Comparison of ENCODE assay signal across 28 mouse cellular contexts in the genomic region with DNA sequence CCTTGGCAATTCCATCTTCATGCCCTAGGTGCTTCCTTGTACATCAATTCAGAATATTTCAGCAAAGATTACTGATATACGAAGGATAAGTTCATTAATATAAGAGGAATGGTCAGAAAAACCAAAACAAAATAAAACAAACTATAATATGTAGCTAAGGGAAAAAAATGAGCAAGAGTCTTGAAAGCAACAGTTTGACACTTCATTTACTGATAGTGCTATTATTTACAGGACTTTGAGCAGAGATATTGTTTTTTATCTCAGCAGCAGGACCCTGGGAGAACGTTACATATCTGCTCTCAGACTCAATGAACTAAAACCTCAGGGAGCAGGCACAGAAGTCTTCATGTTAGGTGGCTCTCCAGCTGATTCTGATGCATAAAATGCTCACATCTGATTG.
"Had no signal": no experiment of that assay in that cellular context is flagged by ENCODE, and none has a peak within 500 bp of the region (broad histone marks: within the 10 kb centered on the region; RNA-seq: fewer than 3 reads in every experiment).

No protein-coding gene starts in this region.

- H3K27ac ChIP-seq: embryonic facial prominence, embryonic 10.5 days; embryonic facial prominence, embryonic 12.5 days; embryonic facial prominence, embryonic 13.5 days; embryonic facial prominence, embryonic 15.5 days; forebrain, embryonic 10.5 days; forebrain, embryonic 12.5 days; forebrain, embryonic 13.5 days; forebrain, embryonic 15.5 days; gastrocnemius, adult 2 months; heart, adult 2 months had no signal

- H3K36me3 ChIP-seq: embryonic facial prominence, embryonic 10.5 days; embryonic facial prominence, embryonic 12.5 days; embryonic facial prominence, embryonic 13.5 days; embryonic facial prominence, embryonic 15.5 days; forebrain, embryonic 10.5 days; forebrain, embryonic 12.5 days; forebrain, embryonic 15.5 days had no signal

- ATAC-seq: forebrain, embryonic 13.5 days; forebrain, embryonic 14.5 days; forebrain, embryonic 15.5 days; forebrain, embryonic 16.5 days; forebrain, postnatal 0 days had no signal

- H3K9me3 ChIP-seq: embryonic facial prominence, embryonic 10.5 days; embryonic facial prominence, embryonic 12.5 days; embryonic facial prominence, embryonic 13.5 days; embryonic facial prominence, embryonic 15.5 days; forebrain, embryonic 10.5 days; forebrain, embryonic 12.5 days; forebrain, embryonic 13.5 days; forebrain, embryonic 15.5 days had no signal

- H3K4me1 ChIP-seq: embryonic facial prominence, embryonic 10.5 days; embryonic facial prominence, embryonic 12.5 days; embryonic facial prominence, embryonic 13.5 days; embryonic facial prominence, embryonic 15.5 days; forebrain, embryonic 10.5 days; forebrain, embryonic 12.5 days; forebrain, embryonic 13.5 days; forebrain, embryonic 15.5 days had no signal

- H3K27me3 ChIP-seq: embryonic facial prominence, embryonic 12.5 days; embryonic facial prominence, embryonic 13.5 days; embryonic facial prominence, embryonic 15.5 days; forebrain, embryonic 12.5 days; forebrain, embryonic 13.5 days; forebrain, embryonic 15.5 days had no signal

- H3K9ac ChIP-seq: embryonic facial prominence, embryonic 12.5 days; embryonic facial prominence, embryonic 13.5 days; embryonic facial prominence, embryonic 15.5 days; forebrain, embryonic 12.5 days; forebrain, embryonic 13.5 days; forebrain, embryonic 15.5 days; forebrain, postnatal 0 days had no signal

- H3K4me3 ChIP-seq: embryonic facial prominence, embryonic 10.5 days; embryonic facial prominence, embryonic 12.5 days; embryonic facial prominence, embryonic 13.5 days; embryonic facial prominence, embryonic 15.5 days; erythroblast, embryonic 14.5 days; forebrain, embryonic 10.5 days; forebrain, embryonic 12.5 days; forebrain, embryonic 13.5 days; forebrain, embryonic 15.5 days; gastrocnemius, adult 2 months; heart, adult 2 months had no signal

- DNase-seq: cerebellum, adult 8-10 months; cerebellum, adult 9-10 months; cerebellum, adult 9-11 months; cerebellum, postnatal 10 days; cerebellum, postnatal 14 days; cerebellum, postnatal 25 days; cerebellum, postnatal 36 days; embryo, embryonic 11 days; forebrain, postnatal 0 days; gastrocnemius, adult 2 months; gastrocnemius, postnatal 10 days; gastrocnemius, postnatal 14 days; gastrocnemius, postnatal 25 days; gastrocnemius, postnatal 36 days; heart, adult 11 months; heart, adult 18-20 months; heart, adult 2 months had no signal

- H3K4me2 ChIP-seq: embryonic facial prominence, embryonic 12.5 days; embryonic facial prominence, embryonic 13.5 days; embryonic facial prominence, embryonic 15.5 days; forebrain, embryonic 12.5 days; forebrain, embryonic 13.5 days; forebrain, embryonic 15.5 days had no signal
